Mouse (Mus musculus) CD8-positive naive resting alpha-beta T cell, adult 2 months (primary cell): Measurements from ENCODE around the gene Bcl2l10.

Source experiments
- DNase-seq, 2 experiments: peaks; one replicate each; pipeline ENCODE4 v3.0.0; 2022; ENCODE audit warnings: low read depth in 2 of 2, low spot score in 2 of 2

Gene Bcl2l10

GRCm38 (mm10) chr9:75347458-75347857 lies at the start of gene Bcl2l10:
Gene Bcl2l10 (plus strand): TSS chr9:75347758.
- no peak for DNase-seq

- DNase-seq: peak in 1 of 2 experiments; percentile 12
Observed at GRCm38 (mm10) chr9:75299342-75299741, 48.2 kb upstream of the Bcl2l10 start.

GRCm38 (mm10) chr9:75303033-75303432 lies 44.5 kb upstream of the Bcl2l10 start:
- DNase-seq: no peak

- DNase-seq: peak in 1 of 2 experiments; percentile 6
Observed at GRCm38 (mm10) chr9:75303701-75304261, 43.8 kb upstream of the Bcl2l10 start.

GRCm38 (mm10) chr9:75304286-75304685 lies 43.3 kb upstream of the Bcl2l10 start:
- DNase-seq: no peak

GRCm38 (mm10) chr9:75306126-75306898 lies 41.2 kb upstream of the Bcl2l10 start, which contains the start of gene Gnb5:
Gene Gnb5 (plus strand): TSS chr9:75306288.
- no peak for DNase-seq

GRCm38 (mm10) chr9:75307015-75307414 lies 40.5 kb upstream of the Bcl2l10 start:
- no peak for DNase-seq

GRCm38 (mm10) chr9:75308621-75309020 lies 38.9 kb upstream of the Bcl2l10 start:
- DNase-seq: no peak

- peak; percentile 65 to 78 for DNase-seq
Observed at GRCm38 (mm10) chr9:75312008-75312407, 35.5 kb upstream of the Bcl2l10 start.

- DNase-seq: no peak
Observed at GRCm38 (mm10) chr9:75313138-75313831, 34.3 kb upstream of the Bcl2l10 start.

GRCm38 (mm10) chr9:75313832-75314516 lies 33.6 kb upstream of the Bcl2l10 start:
- DNase-seq: peak; percentile 59 to 76

GRCm38 (mm10) chr9:75314517-75315105 lies 32.9 kb upstream of the Bcl2l10 start:
- no peak for DNase-seq

- no peak for DNase-seq
Observed at GRCm38 (mm10) chr9:75315238-75315637, 32.3 kb upstream of the Bcl2l10 start.

GRCm38 (mm10) chr9:75316771-75317170 lies 30.8 kb upstream of the Bcl2l10 start:
- no peak for DNase-seq

- no peak for DNase-seq
Observed at GRCm38 (mm10) chr9:75318196-75318595, 29.4 kb upstream of the Bcl2l10 start.

GRCm38 (mm10) chr9:75319365-75319764 lies 28.2 kb upstream of the Bcl2l10 start:
- no peak for DNase-seq

- no peak for DNase-seq
Observed at GRCm38 (mm10) chr9:75322099-75322885, 25.3 kb upstream of the Bcl2l10 start.

- no peak for DNase-seq
Observed at GRCm38 (mm10) chr9:75328047-75328446, 19.5 kb upstream of the Bcl2l10 start.

GRCm38 (mm10) chr9:75330821-75331220 lies 16.7 kb upstream of the Bcl2l10 start:
- no peak for DNase-seq

GRCm38 (mm10) chr9:75334440-75334839 lies 13.1 kb upstream of the Bcl2l10 start:
- DNase-seq: no peak
